Mouse (Mus musculus): ENCODE measurements around the gene Mchr1. TPM values are rescaled to one million over a fixed set of nuclear protein-coding genes. Genes with fewer than 3 reads are reported as not detected.
A peak's percentile ranks its signal among the peaks of the same experiment; 100 is the strongest.

Mchr1 gene
- 10 to 100 TPM; 23.6 to 27.5 TPM for total RNA-seq (2021)
- long read RNA-seq, experiment 1, transcript Mchr1-201 (2 exons, 2,189 nt), result major isoform, 46 of 47 reads
- long read RNA-seq, experiment 1, partial matches to known transcripts, result 0 of 47 reads
- long read RNA-seq, experiment 1, other reads (novel, unspliced or antisense), result 1 of 47 reads
- long read RNA-seq, experiment 2, transcript Mchr1-201 (2 exons, 2,189 nt), result major isoform, 29 of 30 reads
- long read RNA-seq, experiment 2, partial matches to known transcripts, result 1 of 30 reads
- long read RNA-seq, experiment 2, other reads (novel, unspliced or antisense), result 0 of 30 reads

DNA sequence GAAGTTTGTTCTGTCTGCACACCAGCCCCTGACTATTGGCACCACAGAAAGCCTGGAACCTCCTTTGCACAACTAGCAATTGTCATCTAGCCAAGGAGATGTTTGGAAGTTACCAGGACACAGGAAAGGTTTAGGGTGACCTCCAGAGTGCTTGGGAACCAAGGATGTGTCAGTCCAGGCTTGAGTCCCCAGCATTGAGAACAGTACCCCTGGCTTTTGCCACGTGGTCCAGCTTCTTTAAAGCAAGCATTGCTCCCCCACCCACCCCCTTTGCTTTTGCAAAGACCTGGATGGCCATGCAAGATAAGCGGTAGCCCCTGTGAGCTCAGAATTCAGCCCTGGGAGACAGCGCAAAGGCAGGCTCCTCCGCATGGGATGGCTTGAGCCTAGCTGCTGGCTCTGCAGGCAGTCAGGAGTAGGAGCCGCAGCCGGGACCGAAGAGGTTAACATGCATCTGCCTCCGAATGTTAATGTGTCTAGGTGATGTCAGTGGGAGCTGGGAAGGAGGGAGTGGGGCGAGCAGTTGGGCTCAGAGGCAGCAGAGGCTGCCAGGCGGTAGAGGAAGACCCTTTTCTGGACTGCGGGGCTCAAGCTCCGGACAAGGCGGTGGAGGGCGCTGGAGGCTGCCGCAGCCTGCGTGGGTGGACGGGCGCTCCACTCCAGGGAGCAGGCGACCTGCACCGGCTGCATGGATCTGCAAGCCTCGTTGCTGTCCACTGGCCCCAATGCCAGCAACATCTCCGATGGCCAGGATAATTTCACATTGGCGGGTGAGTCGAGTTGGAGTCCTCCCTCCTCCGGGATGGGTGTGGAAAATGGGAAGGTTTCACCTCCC lies at the start of gene Mchr1:
Gene Mchr1, plus strand, starts transcription at position 414 of the 835 bp plus-strand sequence.
- Histone ChIP-seq H3K27ac (peak within 1 kb of the TSS; percentile 94), H3K4me3 (peak within 1 kb of the TSS; percentile 78)
- TF ChIP-seq CTCF (IDR thresholded peaks at IDR 0.05), result peak; percentile 14
- intact Hi-C loops (cut with DNase I), result loop anchor here (5.0 kb wide), 1 partner anchor 117 kb away; no protein-coding TSS in a partner anchor
- DNase-seq (ENCODE audit: extremely low spot score in 1 of 2, low spot score in 2 of 2), result peak; percentile 70 to 71

DNA sequence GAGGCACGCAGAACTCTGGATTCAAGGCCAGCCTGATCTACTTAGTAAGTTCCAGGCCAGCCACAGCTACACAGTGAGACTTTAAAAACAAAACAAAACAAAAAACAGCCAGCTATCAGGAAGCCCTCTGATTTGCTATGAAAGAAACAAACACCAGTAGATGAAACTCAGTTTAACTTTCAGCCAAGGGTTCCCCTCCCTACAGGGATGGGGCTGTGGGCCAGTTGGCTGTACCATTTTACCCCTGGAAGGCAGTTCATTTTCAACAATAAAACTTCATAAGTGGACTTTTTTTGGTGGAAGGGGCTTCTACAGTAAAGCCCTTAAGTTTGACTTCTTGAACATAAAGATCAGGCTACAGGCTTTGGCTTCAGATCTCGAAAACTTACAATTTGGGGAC lies 46.2 kb upstream of the Mchr1 start:
- no peak for DNase-seq (ENCODE audit: extremely low spot score in 1 of 2, low spot score in 2 of 2)
- TF ChIP-seq CTCF (IDR thresholded peaks at IDR 0.05), result no peak
- intact Hi-C loops (cut with DNase I), result no loop called here
- Histone ChIP-seq H3K27ac (no peak overlapping the region), H3K4me3 (no peak overlapping the region; the same call in 1 of the 2 replicates)

DNA sequence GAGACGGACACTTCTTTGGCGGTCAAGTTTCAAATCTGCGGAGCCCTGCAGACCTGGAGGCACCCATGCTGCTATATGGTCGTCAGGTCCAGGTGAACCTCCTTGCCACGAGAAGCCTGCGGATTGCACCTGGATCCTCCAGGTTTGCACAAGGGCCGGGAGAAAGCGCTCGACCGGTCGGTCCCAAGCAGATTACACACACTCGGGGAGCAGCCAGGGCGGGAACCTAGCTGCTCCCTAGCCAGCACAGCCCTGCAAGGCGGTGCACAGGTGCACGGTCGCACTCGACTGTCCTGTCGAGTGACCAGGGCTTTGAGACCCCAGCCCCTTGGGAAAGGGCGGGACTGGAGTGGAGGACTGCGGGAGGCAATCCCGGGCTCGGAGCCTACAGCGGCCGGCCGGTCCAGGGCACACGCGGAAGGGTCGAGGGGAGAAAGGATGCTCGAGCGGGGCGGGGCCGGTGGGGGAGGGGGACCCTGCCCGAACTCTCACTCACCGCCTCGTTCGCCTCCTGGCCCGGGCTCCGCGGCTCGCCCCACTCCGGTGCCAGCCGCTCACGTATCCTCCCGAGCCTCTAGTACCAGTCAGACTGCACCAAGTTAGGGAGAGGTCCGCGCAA lies 45.2 kb upstream of the Mchr1 start:
- TF ChIP-seq CTCF (IDR thresholded peaks at IDR 0.05), result no peak
- Histone ChIP-seq H3K4me3 (peak overlapping the region; percentile 93), H3K27ac (peak overlapping the region; percentile 78)
- intact Hi-C loops (cut with DNase I), result loop anchor here (5.0 to 10.0 kb wide), 2 partner anchors 118 to 485 kb away; no protein-coding TSS in a partner anchor
- peak in 1 of 2 experiments; percentile 31 for DNase-seq (ENCODE audit: extremely low spot score in 1 of 2, low spot score in 2 of 2)

DNA sequence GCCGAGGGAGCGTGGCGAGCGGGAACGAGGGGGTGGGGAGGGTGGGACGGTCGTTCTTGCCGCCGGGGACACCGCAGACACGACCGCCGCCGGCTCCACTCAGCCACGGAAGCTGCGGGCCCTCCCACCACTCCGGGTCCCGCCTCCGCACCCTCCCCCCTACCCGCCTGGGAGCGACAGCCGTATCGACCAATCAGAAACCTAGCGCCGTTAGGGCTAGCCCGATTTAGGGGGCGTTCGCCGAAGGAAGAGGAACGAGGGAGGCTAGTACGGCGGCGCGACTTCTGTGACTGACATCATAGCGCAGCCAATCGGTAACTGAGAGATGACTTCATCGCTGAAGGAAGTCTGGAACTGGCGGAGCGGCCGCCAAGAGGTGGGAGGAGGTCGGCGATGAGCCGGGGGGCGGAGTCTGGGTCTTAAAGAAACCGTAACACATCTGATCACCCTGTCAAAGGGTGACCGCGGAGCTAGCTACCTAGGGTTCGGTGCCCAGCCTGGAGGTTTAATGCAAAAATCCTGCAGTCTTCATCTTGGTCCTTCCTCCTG lies 44.6 kb upstream of the Mchr1 start, which contains the start of gene Mrtfa:
Gene Mrtfa, minus strand, starts transcription at position 128 of the 549 bp plus-strand sequence.
- intact Hi-C loops (cut with DNase I), result loop anchor here (5.0 to 10.0 kb wide), 2 partner anchors 118 to 486 kb away; no protein-coding TSS in a partner anchor
- no peak; the same call in 1 of the 2 replicates for TF ChIP-seq CTCF (IDR thresholded peaks at IDR 0.05)
- Histone ChIP-seq H3K27ac (peak within 1 kb of the TSS; percentile 91), H3K4me3 (peak within 1 kb of the TSS; percentile 93)
- DNase-seq (ENCODE audit: extremely low spot score in 1 of 2, low spot score in 2 of 2), result peak; percentile 99

DNA sequence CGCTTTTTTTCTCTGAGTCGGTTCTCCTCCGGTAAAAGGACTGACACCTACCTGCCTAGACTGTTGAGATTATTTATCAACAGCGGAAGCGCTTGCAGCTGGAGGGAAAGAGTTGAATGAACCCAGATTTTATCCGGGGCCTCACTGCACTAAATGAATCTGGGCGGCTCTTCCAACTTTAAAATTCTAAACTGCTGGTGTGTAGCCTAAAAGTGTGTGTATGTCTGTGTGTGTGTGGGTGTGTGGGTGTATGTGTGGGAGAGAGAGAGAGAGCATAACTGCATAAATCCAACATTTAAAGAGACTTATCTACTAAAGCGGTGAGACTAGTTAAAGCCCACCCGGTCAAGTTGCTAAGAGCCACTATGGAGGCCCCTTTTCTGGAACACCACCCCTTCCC lies 44.0 kb upstream of the Mchr1 start:
- DNase-seq (ENCODE audit: extremely low spot score in 1 of 2, low spot score in 2 of 2), result no peak
- Histone ChIP-seq H3K27ac (peak overlapping the region; percentile 91), H3K4me3 (peak overlapping the region; percentile 53)
- intact Hi-C loops (cut with DNase I), result loop anchor here (5.0 to 10.0 kb wide), 2 partner anchors 119 to 487 kb away; no protein-coding TSS in a partner anchor
- no peak for TF ChIP-seq CTCF (IDR thresholded peaks at IDR 0.05)

DNA sequence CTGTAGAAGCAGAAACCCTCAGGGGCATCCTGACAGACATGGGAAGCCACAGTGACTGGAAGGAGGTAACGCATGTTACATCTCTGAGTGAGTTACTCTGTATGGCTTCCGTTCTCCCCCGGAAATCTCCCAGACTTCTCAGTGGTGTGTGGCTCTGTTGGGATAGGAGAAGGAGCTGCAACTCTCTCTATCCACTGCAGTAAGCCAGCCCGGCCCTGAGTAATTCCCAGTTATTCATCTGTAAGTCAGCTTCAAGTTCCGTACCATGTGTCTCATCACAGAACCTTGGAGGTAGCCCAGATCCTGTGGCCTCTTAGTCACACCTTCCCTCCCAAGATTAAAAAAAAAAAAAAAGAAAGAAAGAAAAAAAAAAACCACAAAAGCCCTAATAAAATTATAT lies 43.0 kb upstream of the Mchr1 start:
- no peak for DNase-seq (ENCODE audit: extremely low spot score in 1 of 2, low spot score in 2 of 2)
- Histone ChIP-seq H3K27ac (no peak overlapping the region), H3K4me3 (no peak overlapping the region)
- intact Hi-C loops (cut with DNase I), result loop anchor here (5.0 to 10.0 kb wide), 2 partner anchors 120 to 488 kb away; no protein-coding TSS in a partner anchor
- no peak for TF ChIP-seq CTCF (IDR thresholded peaks at IDR 0.05)

DNA sequence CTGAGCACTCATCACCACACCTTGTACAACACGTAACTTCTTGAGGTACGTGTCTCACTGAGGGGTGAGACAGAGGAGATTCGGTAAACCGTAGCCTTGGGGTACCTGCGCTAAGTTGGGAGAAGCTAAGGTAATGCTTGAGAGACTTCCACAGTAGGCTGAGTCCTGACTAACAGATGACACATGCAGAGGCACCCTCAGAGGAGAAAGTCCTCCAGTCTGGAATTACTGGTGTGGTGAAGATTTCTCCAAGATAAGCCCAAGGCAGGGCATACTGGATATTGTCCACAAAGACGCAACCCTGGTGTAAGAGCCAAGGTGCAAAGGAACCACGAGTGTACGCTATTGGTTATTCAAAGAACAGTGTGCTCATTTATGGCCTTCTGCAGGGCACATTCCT lies 42.4 kb upstream of the Mchr1 start:
- H3K4me3 ChIP-seq, result no peak overlapping the region
- TF ChIP-seq CTCF (IDR thresholded peaks at IDR 0.05), result no peak
- DNase-seq (ENCODE audit: extremely low spot score in 1 of 2, low spot score in 2 of 2), result no peak
- no peak overlapping the region for H3K27ac ChIP-seq
- intact Hi-C loops (cut with DNase I), result loop anchor here (5.0 to 10.0 kb wide), 2 partner anchors 121 to 488 kb away; no protein-coding TSS in a partner anchor

DNA sequence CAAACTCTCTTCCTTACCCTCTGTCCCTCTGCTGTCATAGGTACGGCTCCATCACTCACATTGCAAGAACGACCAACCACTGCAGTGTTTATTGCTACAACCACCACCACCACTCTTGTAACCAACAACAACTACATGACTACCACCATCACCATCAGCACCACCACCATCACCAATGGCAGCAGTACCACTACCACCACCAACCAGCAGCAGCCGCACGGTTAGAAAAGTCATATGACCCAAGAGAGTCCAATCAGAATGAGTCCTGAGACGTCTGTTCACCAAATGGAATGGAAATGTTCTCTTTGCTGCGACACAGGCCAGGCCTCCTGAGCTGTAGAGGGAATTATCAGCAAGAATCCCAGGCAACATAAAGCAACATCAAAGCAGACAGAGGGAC lies 40.5 kb upstream of the Mchr1 start:
- TF ChIP-seq CTCF (IDR thresholded peaks at IDR 0.05), result no peak
- Histone ChIP-seq H3K4me3 (no peak overlapping the region), H3K27ac (no peak overlapping the region)
- DNase-seq (ENCODE audit: extremely low spot score in 1 of 2, low spot score in 2 of 2), result no peak
- intact Hi-C loops (cut with DNase I), result loop anchor here (5.0 to 10.0 kb wide), 2 partner anchors 122 to 490 kb away; no protein-coding TSS in a partner anchor

DNA sequence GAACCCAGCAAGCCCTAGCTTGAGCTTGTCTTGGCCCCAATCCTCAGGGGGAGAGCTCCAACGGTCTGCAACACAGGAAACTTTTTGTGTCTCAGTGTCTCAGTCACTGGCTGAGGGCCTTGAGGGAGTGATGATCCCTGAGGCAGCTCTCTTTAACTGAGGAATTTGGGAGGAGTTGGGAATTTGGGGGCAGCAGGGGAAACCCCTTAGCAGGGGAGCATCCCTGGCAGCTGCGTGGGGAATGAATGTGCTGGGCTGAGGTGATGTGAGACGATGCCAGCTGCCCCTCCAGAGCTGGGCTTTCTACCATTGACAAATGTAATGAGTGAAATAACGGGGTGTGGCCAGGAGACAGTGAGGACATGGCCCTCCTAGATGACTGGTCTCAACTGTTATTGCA lies 39.9 kb upstream of the Mchr1 start:
- TF ChIP-seq CTCF (IDR thresholded peaks at IDR 0.05), result no peak
- no peak overlapping the region for H3K4me3 ChIP-seq
- intact Hi-C loops (cut with DNase I), result loop anchor here (10.0 kb wide), 1 partner anchor 491 kb away; no protein-coding TSS in a partner anchor

DNA sequence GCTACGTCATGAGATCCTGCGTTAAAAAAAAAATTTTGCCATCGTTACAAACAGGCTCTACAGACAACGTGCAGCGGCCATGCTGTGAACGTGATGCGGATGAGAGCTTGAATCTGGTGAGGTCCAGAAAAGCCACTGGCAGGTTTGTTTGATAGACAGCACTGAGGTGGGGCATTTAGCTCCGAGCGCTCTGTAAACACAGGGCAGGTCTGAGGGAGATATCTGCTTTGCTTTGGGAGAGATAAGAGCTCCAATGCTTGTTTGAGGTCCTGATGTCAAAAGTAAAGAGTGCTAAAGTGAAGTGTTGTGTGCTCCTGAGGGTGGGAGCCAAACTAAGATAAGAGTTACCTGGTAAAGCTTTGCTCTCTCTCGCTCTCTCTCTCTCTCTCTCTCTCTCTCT lies 38.1 kb upstream of the Mchr1 start:
- Histone ChIP-seq H3K27ac (no peak overlapping the region), H3K4me3 (no peak overlapping the region)
- intact Hi-C loops (cut with DNase I), result loop anchor here (10.0 kb wide), 1 partner anchor 492 kb away; no protein-coding TSS in a partner anchor
- no peak for TF ChIP-seq CTCF (IDR thresholded peaks at IDR 0.05)
- no peak for DNase-seq (ENCODE audit: extremely low spot score in 1 of 2, low spot score in 2 of 2)

More for the DNA sequence above, 39.9 kb upstream of the Mchr1 start:
- H3K27ac ChIP-seq, result no peak overlapping the region
- DNase-seq (ENCODE audit: extremely low spot score in 1 of 2, low spot score in 2 of 2), result no peak

DNA sequence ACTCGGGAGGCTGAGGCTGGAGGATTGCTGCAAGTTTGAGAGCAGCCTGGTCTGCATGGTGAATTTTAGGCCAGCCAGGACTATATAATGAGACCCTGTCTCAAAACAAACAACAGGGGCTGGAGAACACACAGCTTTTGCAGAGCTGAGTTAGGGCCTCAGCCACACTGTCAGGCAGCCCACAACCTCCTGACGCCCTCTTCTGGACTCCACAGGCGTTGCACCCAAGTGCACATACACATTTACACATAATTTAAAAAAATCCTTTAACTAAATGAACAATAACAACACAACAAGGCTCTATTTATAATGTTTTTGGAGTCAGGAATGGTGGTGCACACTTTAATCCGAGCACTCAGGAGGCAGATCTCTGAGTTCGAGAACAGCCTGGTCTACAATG lies 36.9 kb upstream of the Mchr1 start:
- intact Hi-C loops (cut with DNase I), result loop anchor here (10.0 kb wide), 1 partner anchor 494 kb away; no protein-coding TSS in a partner anchor
- Histone ChIP-seq H3K27ac (no peak overlapping the region), H3K4me3 (no peak overlapping the region)
- TF ChIP-seq CTCF (IDR thresholded peaks at IDR 0.05), result peak; percentile 14; the same call in 1 of the 2 replicates
- DNase-seq (ENCODE audit: extremely low spot score in 1 of 2, low spot score in 2 of 2), result no peak
